Mouse (Mus musculus) forebrain, embryonic 15.5 days (tissue): ENCODE results near the gene Ank3. TPM values are rescaled to one million over a fixed set of nuclear protein-coding genes. Genes with fewer than 3 reads are reported as not detected.

Source experiments
- ATAC-seq: fragments of 200-750 bp; cut with Nextera tagmentation; replicated peaks from 2 replicates; pipeline ENCODE4 v1.8.0; 2017; ENCODE audit warnings: mild to moderate bottlenecking, moderate TSS enrichment, moderate library complexity
- H3K27ac ChIP-seq: fragments of 300-500 bp; sonication (generic); replicated peaks from 2 replicates; pipeline ENCODE4 v1.5.1; 2015; ENCODE audit warnings: mild to moderate bottlenecking, inconsistent platforms
- H3K27me3 ChIP-seq: fragments of 300-500 bp; sonication (generic); 2 replicates; pipeline ENCODE4 v1.6.1; 2015; ENCODE audit warnings: inconsistent platforms
- H3K36me3 ChIP-seq: fragments of 300-500 bp; sonication (generic); 2 replicates; pipeline ENCODE4 v1.6.1; 2015; ENCODE audit warnings: mild to moderate bottlenecking, inconsistent platforms
- H3K4me1 ChIP-seq: fragments of 300-500 bp; sonication (generic); 2 replicates; pipeline ENCODE4 v1.6.1; 2015; ENCODE audit warnings: inconsistent platforms
- H3K4me2 ChIP-seq: fragments of 300-500 bp; sonication (generic); replicated peaks from 2 replicates; pipeline ENCODE4 v1.6.1; 2015; ENCODE audit warnings: mild to moderate bottlenecking, inconsistent platforms
- H3K4me3 ChIP-seq: fragments of 300-500 bp; sonication (generic); 2 replicates; pipeline ENCODE4 v1.5.1; 2015; ENCODE audit warnings: mild to moderate bottlenecking, inconsistent platforms
- H3K9ac ChIP-seq: fragments of 300-500 bp; sonication (generic); replicated peaks from 2 replicates; pipeline ENCODE4 v1.6.1; 2015; ENCODE audit warnings: mild to moderate bottlenecking, inconsistent platforms
- H3K9me3 ChIP-seq: fragments of 300-500 bp; sonication (generic); 2 replicates; pipeline ENCODE4 v1.6.1; 2016; ENCODE audit warnings: inconsistent platforms
- WGBS: fragments of 180-500 bp; shearing (Covaris S2); methylation state at CpG from one replicate; pipeline ENCODE4 v1.1.7; 2015; ENCODE audit warnings: mixed read lengths; 5-methylcytosine and 5-hydroxymethylcytosine counted together
- polyA plus RNA-seq: library from polyadenylated mRNA; unstranded; fragments of >200 nt; fragmentation: Nextera tagmentation; extraction: Ambion mirVana; gene quantifications from 2 replicates; pipeline ENCODE4 v1.2.1, GENCODE M21; 2015

Ank3 gene
- polyA plus RNA-seq, 1 experiment from 2014 or later, result 91.2 TPM

DNA sequence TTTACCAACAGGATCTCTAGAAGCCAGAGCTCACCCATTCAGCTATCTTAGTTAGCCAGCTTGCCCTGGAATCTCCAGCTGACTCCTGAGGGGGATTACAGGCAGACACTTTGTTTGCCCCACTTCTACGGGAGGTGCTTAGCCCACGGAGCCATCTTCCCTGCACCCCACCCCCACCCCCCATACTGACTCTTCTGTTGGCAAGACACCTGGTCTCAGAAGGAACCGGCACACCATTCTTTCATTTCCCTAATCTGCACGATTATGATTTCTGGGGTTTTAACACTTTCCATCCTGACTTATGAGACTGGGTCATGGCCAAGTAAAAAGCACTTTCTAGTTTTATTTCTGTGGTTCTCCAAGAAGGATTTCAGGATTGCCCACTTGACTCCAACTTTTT lies 268.9 kb downstream of the Ank3 start:
- WGBS, result 76% methylated on average over 4 of the region's 4 CpGs
- H3K9me3 ChIP-seq, result no peaks in the 10 kb centered on the region
- no peak for ATAC-seq
- H3K27me3 ChIP-seq, result no peaks in the 10 kb centered on the region
- no peak overlapping the region for H3K4me2 ChIP-seq
- no peak overlapping the region for H3K27ac ChIP-seq
- H3K36me3 ChIP-seq, result no peaks in the 10 kb centered on the region
- no peak overlapping the region for H3K4me3 ChIP-seq
- H3K4me1 ChIP-seq, result no peaks in the 10 kb centered on the region
- H3K9ac ChIP-seq, result no peak overlapping the region

DNA sequence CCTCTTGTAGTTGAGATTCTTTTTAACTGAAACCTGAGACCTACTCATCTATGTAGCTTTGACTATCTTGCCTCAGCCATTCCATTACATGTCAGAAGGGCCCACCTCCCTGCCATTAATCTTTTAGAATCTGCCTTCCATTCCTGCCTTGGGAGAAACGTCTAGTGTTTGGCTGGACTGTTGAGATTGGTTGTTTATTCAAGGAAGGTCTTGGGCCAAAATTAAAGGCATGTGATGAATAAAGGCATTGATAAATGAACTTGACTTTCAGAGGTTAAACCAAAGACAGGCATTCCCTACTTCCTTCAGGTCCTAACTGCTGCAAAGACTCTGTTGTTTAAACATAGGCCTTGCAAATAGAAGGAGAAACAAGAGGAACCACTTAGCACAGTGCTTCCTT lies 271.9 kb downstream of the Ank3 start:
- no peak overlapping the region for H3K4me2 ChIP-seq
- no peaks in the 10 kb centered on the region for H3K9me3 ChIP-seq
- 70% methylated on average over 1 of the region's 1 CpGs for WGBS
- H3K27me3 ChIP-seq, result no peaks in the 10 kb centered on the region
- no peak overlapping the region for H3K9ac ChIP-seq
- H3K27ac ChIP-seq, result no peak overlapping the region
- no peaks in the 10 kb centered on the region for H3K4me1 ChIP-seq
- no peaks in the 10 kb centered on the region for H3K36me3 ChIP-seq
- ATAC-seq, result no peak
- no peak overlapping the region for H3K4me3 ChIP-seq

DNA sequence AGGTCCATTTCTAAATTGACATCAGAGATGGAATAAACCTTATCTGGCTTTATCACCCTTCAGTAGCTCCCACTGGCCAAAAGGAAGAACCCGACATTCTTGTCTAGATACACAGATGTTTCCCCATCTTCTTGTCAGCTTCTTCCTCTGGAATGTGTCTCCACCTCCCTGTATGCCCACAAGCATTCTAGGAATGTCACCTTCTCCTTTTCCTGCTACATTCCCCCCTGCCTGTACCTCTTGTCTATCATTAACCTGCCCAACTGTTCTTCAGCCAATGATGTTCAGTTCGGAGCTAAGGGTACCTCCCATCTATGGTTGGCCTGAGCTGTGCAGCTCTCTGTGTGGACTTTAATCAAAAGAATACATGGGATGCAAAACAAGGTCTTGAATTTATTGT lies 272.4 kb downstream of the Ank3 start:
- Histone ChIP-seq H3K4me1 (no peaks in the 10 kb centered on the region), H3K36me3 (no peaks in the 10 kb centered on the region), H3K27me3 (no peaks in the 10 kb centered on the region), H3K4me3 (no peak overlapping the region), H3K27ac (no peak overlapping the region), H3K9me3 (no peaks in the 10 kb centered on the region), H3K9ac (no peak overlapping the region), H3K4me2 (no peak overlapping the region)
- WGBS, result 83% methylated on average over 2 of the region's 2 CpGs
- no peak for ATAC-seq

DNA sequence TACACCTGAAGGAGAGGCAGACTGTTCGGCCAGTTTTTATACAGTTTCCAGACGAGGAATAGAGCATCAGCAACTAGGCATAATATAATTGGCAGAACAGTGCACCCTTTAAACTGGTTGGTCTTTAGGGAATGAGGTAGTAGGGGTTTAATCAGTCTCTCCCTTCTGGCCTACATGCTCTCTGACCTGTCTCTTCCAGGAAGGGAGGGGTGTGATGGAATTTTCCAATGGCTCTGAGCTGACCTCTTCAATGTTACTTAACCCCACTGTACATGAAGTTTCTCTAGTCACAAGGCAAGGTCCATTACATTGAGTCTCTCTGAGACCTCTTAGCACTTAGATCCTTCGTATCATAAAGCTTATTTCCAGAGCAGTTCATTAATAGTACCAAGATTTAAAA lies 272.9 kb downstream of the Ank3 start:
- Histone ChIP-seq H3K36me3 (no peaks in the 10 kb centered on the region), H3K27me3 (no peaks in the 10 kb centered on the region), H3K4me1 (no peaks in the 10 kb centered on the region), H3K4me3 (no peak overlapping the region), H3K4me2 (no peak overlapping the region), H3K9ac (no peak overlapping the region), H3K9me3 (no peaks in the 10 kb centered on the region), H3K27ac (no peak overlapping the region)
- WGBS, result 84% methylated on average over 3 of the region's 3 CpGs
- no peak for ATAC-seq

- no peak for ATAC-seq
- H3K36me3 ChIP-seq, result no peaks in the 10 kb centered on the region
- H3K27ac ChIP-seq, result no peak overlapping the region
- no peak overlapping the region for H3K4me2 ChIP-seq
- H3K4me1 ChIP-seq, result no peaks in the 10 kb centered on the region
- H3K9ac ChIP-seq, result no peak overlapping the region
- H3K9me3 ChIP-seq, result no peaks in the 10 kb centered on the region
- H3K27me3 ChIP-seq, result no peaks in the 10 kb centered on the region
- H3K4me3 ChIP-seq, result no peak overlapping the region
These were observed 274.0 kb downstream of the Ank3 start for GRCm38 (mm10) chr10:69672545-69672944.

DNA sequence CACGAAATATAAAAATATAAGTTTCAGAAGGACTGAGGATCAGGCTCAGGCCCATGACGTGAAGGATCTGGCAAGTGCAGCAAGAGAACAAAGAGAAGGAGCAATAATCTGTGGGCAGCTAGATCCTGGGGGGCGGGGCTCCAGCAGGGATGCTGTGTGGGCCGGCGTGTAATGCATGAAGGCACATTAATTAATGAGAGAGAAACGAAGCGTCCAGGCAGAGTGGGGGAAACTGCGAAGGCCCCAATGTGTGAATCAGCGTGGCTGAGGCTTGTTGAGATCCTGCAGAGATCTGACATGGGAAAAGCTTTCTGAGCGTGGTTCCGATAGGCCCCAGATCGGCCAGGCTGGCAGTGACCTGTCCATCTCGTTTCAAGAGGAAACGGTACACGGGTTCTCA lies 279.7 kb downstream of the Ank3 start:
- H3K27me3 ChIP-seq, result no peaks in the 10 kb centered on the region
- H3K36me3 ChIP-seq, result no peaks in the 10 kb centered on the region
- H3K9ac ChIP-seq, result no peak overlapping the region
- 45% methylated on average over 15 of the region's 15 CpGs for WGBS
- H3K27ac ChIP-seq, result no peak overlapping the region
- ATAC-seq, result peak; percentile 64
- H3K4me1 ChIP-seq, result no peaks in the 10 kb centered on the region
- H3K4me3 ChIP-seq, result no peak overlapping the region
- H3K4me2 ChIP-seq, result no peak overlapping the region
- H3K9me3 ChIP-seq, result no peaks in the 10 kb centered on the region

DNA sequence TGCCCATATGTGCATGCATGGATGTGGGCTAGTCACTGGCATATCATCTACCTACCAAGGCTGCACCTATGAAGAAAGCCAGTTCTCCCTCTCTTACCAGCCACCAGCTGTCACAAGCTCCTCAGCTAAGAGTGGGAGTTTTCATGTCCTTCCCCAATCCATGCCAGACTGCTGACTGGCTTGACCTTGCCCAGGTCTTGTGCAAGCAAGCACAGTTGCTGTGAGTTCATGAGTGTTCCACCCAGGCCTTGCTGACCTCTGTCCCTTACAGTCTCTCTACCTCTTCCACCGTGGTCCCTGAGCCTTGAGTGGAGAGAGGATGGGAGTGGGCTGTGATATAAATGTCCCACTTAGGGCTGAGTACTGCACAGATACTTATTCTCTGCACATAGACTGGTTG lies 287.8 kb downstream of the Ank3 start:
- Histone ChIP-seq H3K4me2 (no peak overlapping the region), H3K27me3 (no peaks in the 10 kb centered on the region), H3K9ac (no peak overlapping the region), H3K27ac (no peak overlapping the region), H3K9me3 (no peaks in the 10 kb centered on the region), H3K36me3 (no peaks in the 10 kb centered on the region), H3K4me3 (no peak overlapping the region), H3K4me1 (peaks cover 16% of the 10 kb centered on the region)
- WGBS, result 91% methylated on average over 1 of the region's 1 CpGs
- ATAC-seq, result no peak

GRCm38 (mm10) chr10:69689096-69689495 lies 290.5 kb downstream of the Ank3 start:
- Histone ChIP-seq H3K4me3 (no peak overlapping the region), H3K4me1 (peaks cover 17% of the 10 kb centered on the region), H3K9ac (no peak overlapping the region), H3K36me3 (no peaks in the 10 kb centered on the region), H3K27ac (no peak overlapping the region), H3K27me3 (no peaks in the 10 kb centered on the region), H3K9me3 (no peaks in the 10 kb centered on the region), H3K4me2 (no peak overlapping the region)
- ATAC-seq, result no peak
- WGBS, result 88% methylated on average over 12 of the region's 12 CpGs

GRCm38 (mm10) chr10:69690131-69690960 lies 291.8 kb downstream of the Ank3 start:
- no peaks in the 10 kb centered on the region for H3K36me3 ChIP-seq
- 0 out of 2 replicates have a peak overlapping the region, but pooled peaks have one; percentile 19 for H3K9ac ChIP-seq
- H3K27ac ChIP-seq, result peak overlapping the region; percentile 78
- 6% methylated on average over 12 of the region's 12 CpGs for WGBS
- H3K4me1 ChIP-seq, result peaks cover 17% of the 10 kb centered on the region
- peak overlapping the region; percentile 41 for H3K4me2 ChIP-seq
- H3K9me3 ChIP-seq, result no peaks in the 10 kb centered on the region
- peak; percentile 65 for ATAC-seq
- H3K27me3 ChIP-seq, result no peaks in the 10 kb centered on the region
- peak overlapping the region; percentile 19 for H3K4me3 ChIP-seq

DNA sequence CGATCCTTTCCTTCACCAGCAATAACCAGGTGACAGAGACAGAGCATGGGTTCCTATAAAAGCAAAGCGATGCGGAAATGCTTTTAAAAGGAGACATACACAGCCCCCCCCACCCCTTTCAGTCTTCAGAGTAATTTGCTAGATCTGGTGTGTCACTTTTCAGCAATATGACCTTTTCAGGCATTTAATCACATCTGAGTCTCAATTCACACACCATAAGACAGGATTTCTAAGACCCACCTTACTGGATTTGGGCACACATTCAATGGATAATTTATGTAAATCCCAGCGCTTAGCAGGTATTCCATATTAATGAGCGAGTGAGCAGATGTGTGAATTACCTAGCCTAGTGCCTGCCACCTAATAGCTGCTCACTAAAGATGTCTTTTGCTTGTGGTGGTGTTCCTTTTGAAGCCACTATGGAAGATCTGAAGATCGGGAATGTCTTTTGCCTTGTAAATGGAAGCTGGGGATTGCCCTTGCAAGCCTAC lies 292.4 kb downstream of the Ank3 start:
- Histone ChIP-seq H3K36me3 (no peaks in the 10 kb centered on the region), H3K4me3 (peak overlapping the region; percentile 19), H3K9me3 (no peaks in the 10 kb centered on the region), H3K9ac (0 out of 2 replicates have a peak overlapping the region, but pooled peaks have one; percentile 19), H3K4me1 (peaks cover 17% of the 10 kb centered on the region), H3K27me3 (no peaks in the 10 kb centered on the region), H3K27ac (peak overlapping the region; percentile 78), H3K4me2 (peak overlapping the region; percentile 41)
- 5% methylated on average over 6 of the region's 6 CpGs for WGBS
- peak; percentile 58 for ATAC-seq

- Histone ChIP-seq H3K4me2 (no peak overlapping the region), H3K9me3 (no peaks in the 10 kb centered on the region), H3K27me3 (no peaks in the 10 kb centered on the region), H3K4me1 (peaks cover 4% of the 10 kb centered on the region), H3K27ac (no peak overlapping the region), H3K4me3 (no peak overlapping the region), H3K36me3 (no peaks in the 10 kb centered on the region), H3K9ac (no peak overlapping the region)
- no peak for ATAC-seq
- 61% methylated on average over 9 of the region's 9 CpGs for WGBS
These were observed 297.4 kb downstream of the Ank3 start for GRCm38 (mm10) chr10:69696019-69696418.

DNA sequence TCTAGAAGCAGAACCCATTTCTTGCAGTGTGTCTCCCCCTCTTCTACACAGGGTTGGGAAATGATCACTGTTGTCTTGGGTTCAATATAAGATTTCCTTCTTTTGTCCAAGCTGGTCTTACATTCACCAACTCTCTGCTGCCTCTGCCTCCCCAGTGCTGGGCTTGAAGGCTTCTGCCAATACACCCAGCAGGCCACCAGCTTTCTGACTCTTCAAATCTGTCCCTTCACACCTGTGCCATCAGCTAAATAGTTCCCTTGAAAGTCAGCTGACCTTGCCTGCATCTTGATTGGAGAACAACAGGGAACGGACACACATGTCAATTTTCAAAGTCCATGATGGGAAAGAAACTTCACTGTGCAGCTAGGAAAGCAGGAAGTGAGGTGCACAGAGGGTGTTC lies 300.1 kb downstream of the Ank3 start:
- Histone ChIP-seq H3K27ac (no peak overlapping the region), H3K4me2 (no peak overlapping the region), H3K4me3 (no peak overlapping the region), H3K9me3 (no peaks in the 10 kb centered on the region), H3K36me3 (no peaks in the 10 kb centered on the region), H3K9ac (no peak overlapping the region), H3K27me3 (no peaks in the 10 kb centered on the region), H3K4me1 (no peaks in the 10 kb centered on the region)
- ATAC-seq, result no peak
- WGBS, result 96% methylated on average over 1 of the region's 1 CpGs

- Histone ChIP-seq H3K9ac (no peak overlapping the region), H3K27me3 (no peaks in the 10 kb centered on the region), H3K4me1 (peaks cover 7% of the 10 kb centered on the region), H3K4me3 (no peak overlapping the region), H3K4me2 (no peak overlapping the region), H3K9me3 (no peaks in the 10 kb centered on the region), H3K36me3 (no peaks in the 10 kb centered on the region), H3K27ac (no peak overlapping the region)
- 51% methylated on average over 4 of the region's 4 CpGs for WGBS
- ATAC-seq, result no peak
These were observed 302.7 kb downstream of the Ank3 start for GRCm38 (mm10) chr10:69701226-69701625.
